Mouse (Mus musculus) hindbrain, embryonic 16.5 days (tissue): ENCODE results near the gene Rxylt1. TPM values are rescaled to one million over a fixed set of nuclear protein-coding genes. Genes with fewer than 3 reads are reported as not detected.

Source experiments
- ATAC-seq: fragments of 200-750 bp; cut with Nextera tagmentation; 2 replicates; pipeline ENCODE4 v1.8.0; 2017; ENCODE audit warnings: moderate TSS enrichment, moderate library complexity
- H3K27ac ChIP-seq: fragments of 300-500 bp; sonication (generic); 2 replicates; pipeline ENCODE4 v1.5.1; 2014; ENCODE audit warnings: low read depth, mild to moderate bottlenecking, control low read depth, low read length, moderate library complexity
- H3K27me3 ChIP-seq: fragments of 300-500 bp; sonication (generic); replicated peaks from 2 replicates; pipeline ENCODE4 v1.6.1; 2014; ENCODE audit warnings: low read length; ENCODE audit not compliant: control insufficient read depth, insufficient read depth
- H3K36me3 ChIP-seq: fragments of 300-500 bp; sonication (generic); 2 replicates; pipeline ENCODE4 v1.6.1; 2014; ENCODE audit warnings: mild to moderate bottlenecking, low read length, moderate library complexity, mixed read lengths; ENCODE audit not compliant: control insufficient read depth, insufficient read depth
- H3K4me1 ChIP-seq: fragments of 300-500 bp; sonication (generic); 2 replicates; pipeline ENCODE4 v1.6.1; 2014; ENCODE audit warnings: low read depth, low read length; ENCODE audit not compliant: control insufficient read depth, insufficient read depth
- H3K4me2 ChIP-seq: fragments of 300-500 bp; sonication (generic); 2 replicates; pipeline ENCODE4 v1.6.1; 2014; ENCODE audit warnings: mild to moderate bottlenecking, low read length, control low read depth, moderate library complexity
- H3K4me3 ChIP-seq: fragments of 300-500 bp; sonication (generic); 2 replicates; pipeline ENCODE4 v1.5.1; 2014; ENCODE audit warnings: mild to moderate bottlenecking, low read length, control low read depth, moderate library complexity
- H3K9ac ChIP-seq: fragments of 300-500 bp; sonication (generic); 2 replicates; pipeline ENCODE4 v1.6.1; 2014; ENCODE audit warnings: low read depth, mild to moderate bottlenecking, control low read depth, low read length, moderate library complexity
- H3K9me3 ChIP-seq: fragments of 300-500 bp; sonication (generic); 2 replicates; pipeline ENCODE4 v1.6.1; 2014; ENCODE audit warnings: mild to moderate bottlenecking, low read length, moderate library complexity; ENCODE audit not compliant: control insufficient read depth
- WGBS: fragments of 180-500 bp; shearing (Covaris S2); extraction: QIAGEN DNeasy Blood & Tissue Kit; methylation state at CpG from one replicate; pipeline ENCODE4 v1.1.7; 2014; 5-methylcytosine and 5-hydroxymethylcytosine counted together
- polyA plus RNA-seq: library from polyadenylated mRNA; unstranded; fragments of >200 nt; fragmentation: Nextera tagmentation; extraction: Ambion mirVana; gene quantifications from 2 replicates; pipeline ENCODE4 v1.2.1, GENCODE M21; 2015

Rxylt1 gene
- polyA plus RNA-seq, 1 experiment from 2014 or later: 45.2 TPM

GRCm38 (mm10) chr10:122046904-122047726 is 50.1 kb downstream of the Rxylt1 start, which contains the start of gene Srgap1:
Gene Srgap1 (minus strand): TSS chr10:122047315.
- Histone ChIP-seq H3K9me3 (no peaks in the 10 kb centered on the region), H3K27me3 (no peaks in the 10 kb centered on the region), H3K4me1 (peaks cover 13% of the 10 kb centered on the region), H3K27ac (peak within 1 kb of the TSS; percentile 92), H3K36me3 (no peaks in the 10 kb centered on the region), H3K9ac (peak within 1 kb of the TSS; percentile 94), H3K4me3 (peak within 1 kb of the TSS; percentile 87), H3K4me2 (peak within 1 kb of the TSS; percentile 63)
- 1% methylated on average over 31 of the region's 79 CpGs for WGBS
- peak; percentile 81 for ATAC-seq

- H3K27me3 ChIP-seq: no peaks in the 10 kb centered on the region
- H3K4me1 ChIP-seq: peaks cover 13% of the 10 kb centered on the region
- H3K36me3 ChIP-seq: no peaks in the 10 kb centered on the region
- H3K27ac ChIP-seq: peak overlapping the region; percentile 92
- WGBS: under 1% methylated on average over 13 of the region's 13 CpGs
- ATAC-seq: 0 out of 2 replicates have a peak, but pooled peaks have one; percentile 0
- H3K9me3 ChIP-seq: no peaks in the 10 kb centered on the region
- peak overlapping the region; percentile 63 for H3K4me2 ChIP-seq
- H3K4me3 ChIP-seq: peak overlapping the region; percentile 87
- peak overlapping the region; percentile 94 for H3K9ac ChIP-seq
Observed at GRCm38 (mm10) chr10:122046511-122046903, 50.7 kb downstream of the Rxylt1 start.

GRCm38 (mm10) chr10:122045946-122046345 is 51.2 kb downstream of the Rxylt1 start:
- Histone ChIP-seq H3K36me3 (no peaks in the 10 kb centered on the region), H3K4me3 (peak overlapping the region; percentile 87), H3K27ac (peak overlapping the region; percentile 92), H3K4me1 (peaks cover 13% of the 10 kb centered on the region), H3K9me3 (no peaks in the 10 kb centered on the region), H3K27me3 (no peaks in the 10 kb centered on the region), H3K9ac (peak overlapping the region; percentile 94), H3K4me2 (peak overlapping the region; percentile 63)
- ATAC-seq: peak; percentile 11
- whole genome bisulfite sequencing: 2% methylated on average over 9 of the region's 9 CpGs

GRCm38 (mm10) chr10:122044926-122045325 is 52.2 kb downstream of the Rxylt1 start:
- ATAC-seq: no peak
- Histone ChIP-seq H3K4me1 (peaks cover 13% of the 10 kb centered on the region), H3K4me3 (peak overlapping the region; percentile 87), H3K9me3 (no peaks in the 10 kb centered on the region), H3K9ac (peak overlapping the region; percentile 48), H3K27me3 (no peaks in the 10 kb centered on the region), H3K36me3 (no peaks in the 10 kb centered on the region), H3K27ac (no peak overlapping the region; the same call in 1 of the 2 replicates), H3K4me2 (peak overlapping the region; percentile 63)
- WGBS: 42% methylated on average over 4 of the region's 4 CpGs

GRCm38 (mm10) chr10:122040372-122040771 is 56.8 kb downstream of the Rxylt1 start:
- H3K4me2 ChIP-seq: no peak overlapping the region
- no peaks in the 10 kb centered on the region for H3K36me3 ChIP-seq
- H3K4me3 ChIP-seq: no peak overlapping the region
- peaks cover 10% of the 10 kb centered on the region for H3K4me1 ChIP-seq
- ATAC-seq: no peak
- no peak overlapping the region for H3K9ac ChIP-seq
- no peaks in the 10 kb centered on the region for H3K27me3 ChIP-seq
- no peak overlapping the region for H3K27ac ChIP-seq
- no peaks in the 10 kb centered on the region for H3K9me3 ChIP-seq
- WGBS: 43% methylated on average over 4 of the region's 4 CpGs

GRCm38 (mm10) chr10:122039566-122039965 is 57.6 kb downstream of the Rxylt1 start:
- no peaks in the 10 kb centered on the region for H3K9me3 ChIP-seq
- no peak overlapping the region for H3K4me3 ChIP-seq
- H3K9ac ChIP-seq: no peak overlapping the region
- no peak overlapping the region for H3K4me2 ChIP-seq
- H3K4me1 ChIP-seq: peaks cover 4% of the 10 kb centered on the region
- no peak overlapping the region for H3K27ac ChIP-seq
- WGBS: 88% methylated on average over 4 of the region's 4 CpGs
- ATAC-seq: no peak
- no peaks in the 10 kb centered on the region for H3K27me3 ChIP-seq
- no peaks in the 10 kb centered on the region for H3K36me3 ChIP-seq

GRCm38 (mm10) chr10:122038554-122038953 is 58.6 kb downstream of the Rxylt1 start:
- Histone ChIP-seq H3K27me3 (no peaks in the 10 kb centered on the region), H3K9me3 (no peaks in the 10 kb centered on the region), H3K36me3 (no peaks in the 10 kb centered on the region), H3K27ac (no peak overlapping the region), H3K9ac (no peak overlapping the region), H3K4me1 (peaks cover 3% of the 10 kb centered on the region), H3K4me2 (no peak overlapping the region), H3K4me3 (no peak overlapping the region)
- 0 out of 2 replicates have a peak, but pooled peaks have one; percentile 41 for ATAC-seq
- WGBS: 58% methylated on average over 3 of the region's 3 CpGs

GRCm38 (mm10) chr10:122033271-122033670 is 63.9 kb downstream of the Rxylt1 start:
- Histone ChIP-seq H3K27ac (no peak overlapping the region), H3K9me3 (no peaks in the 10 kb centered on the region), H3K4me2 (no peak overlapping the region), H3K4me3 (no peak overlapping the region), H3K27me3 (no peaks in the 10 kb centered on the region), H3K36me3 (no peaks in the 10 kb centered on the region), H3K4me1 (no peaks in the 10 kb centered on the region; the same call in 1 of the 2 replicates), H3K9ac (no peak overlapping the region)
- WGBS: 83% methylated on average over 5 of the region's 5 CpGs
- no peak for ATAC-seq

GRCm38 (mm10) chr10:122030420-122030819 is 66.8 kb downstream of the Rxylt1 start:
- Histone ChIP-seq H3K27me3 (no peaks in the 10 kb centered on the region), H3K4me2 (no peak overlapping the region), H3K27ac (no peak overlapping the region), H3K36me3 (no peaks in the 10 kb centered on the region), H3K4me3 (no peak overlapping the region), H3K4me1 (no peaks in the 10 kb centered on the region; the same call in 1 of the 2 replicates), H3K9me3 (no peaks in the 10 kb centered on the region), H3K9ac (no peak overlapping the region)
- ATAC-seq: no peak
- WGBS: 83% methylated on average over 5 of the region's 5 CpGs
